Mouse (Mus musculus): ENCODE data around the gene Cdyl. TPM values are rescaled to one million over a fixed set of nuclear protein-coding genes. Genes with fewer than 3 reads are reported as not detected.

The Cdyl gene
- total RNA-seq, 4 experiments from 2014 or later = 8.0 to 9.7 (median 9.2) TPM

GRCm38 (mm10) chr13:35797811-35798522 lies 138.3 kb downstream of the Cdyl start:
- DNase-seq (ENCODE audit: low spot score) = no peak

GRCm38 (mm10) chr13:35798645-35799044 lies 139.0 kb downstream of the Cdyl start:
- DNase-seq (ENCODE audit: low spot score) = peak; percentile 21

- no peak for DNase-seq (ENCODE audit: low spot score)
These were observed 140.6 kb downstream of the Cdyl start for GRCm38 (mm10) chr13:35800270-35800669.

GRCm38 (mm10) chr13:35805727-35806126 lies 146.1 kb downstream of the Cdyl start:
- no peak for DNase-seq (ENCODE audit: low spot score)

GRCm38 (mm10) chr13:35806165-35806564 lies 146.5 kb downstream of the Cdyl start:
- DNase-seq (ENCODE audit: low spot score) = no peak

GRCm38 (mm10) chr13:35807016-35807415 lies 147.4 kb downstream of the Cdyl start:
- no peak for DNase-seq (ENCODE audit: low spot score)

GRCm38 (mm10) chr13:35807525-35807924 lies 147.9 kb downstream of the Cdyl start:
- no peak for DNase-seq (ENCODE audit: low spot score)

- no peak for DNase-seq (ENCODE audit: low spot score)
These were observed 148.3 kb downstream of the Cdyl start for GRCm38 (mm10) chr13:35807940-35808339.

- DNase-seq (ENCODE audit: low spot score) = no peak
These were observed 149.9 kb downstream of the Cdyl start for GRCm38 (mm10) chr13:35809252-35810159.

- DNase-seq (ENCODE audit: low spot score) = no peak
These were observed 150.5 kb downstream of the Cdyl start for GRCm38 (mm10) chr13:35810160-35810537.

- no peak for DNase-seq (ENCODE audit: low spot score)
These were observed 151.9 kb downstream of the Cdyl start for GRCm38 (mm10) chr13:35811361-35812190.

- no peak for DNase-seq (ENCODE audit: low spot score)
These were observed 152.5 kb downstream of the Cdyl start for GRCm38 (mm10) chr13:35812191-35812440.

- DNase-seq (ENCODE audit: low spot score) = no peak
These were observed 153.9 kb downstream of the Cdyl start for GRCm38 (mm10) chr13:35813348-35814127.

GRCm38 (mm10) chr13:35815205-35815726 lies 155.6 kb downstream of the Cdyl start:
- no peak for DNase-seq (ENCODE audit: low spot score)

GRCm38 (mm10) chr13:35815782-35816368 lies 156.2 kb downstream of the Cdyl start:
- DNase-seq (ENCODE audit: low spot score) = peak; percentile 28

GRCm38 (mm10) chr13:35817626-35818025 lies 158.0 kb downstream of the Cdyl start:
- no peak for DNase-seq (ENCODE audit: low spot score)

GRCm38 (mm10) chr13:35818060-35818459 lies 158.4 kb downstream of the Cdyl start:
- DNase-seq (ENCODE audit: low spot score) = no peak

- no peak for DNase-seq (ENCODE audit: low spot score)
These were observed 162.3 kb downstream of the Cdyl start for GRCm38 (mm10) chr13:35821821-35822454.

GRCm38 (mm10) chr13:35822795-35823194 lies 163.2 kb downstream of the Cdyl start:
- DNase-seq (ENCODE audit: low spot score) = no peak

GRCm38 (mm10) chr13:35825639-35826038 lies 166.0 kb downstream of the Cdyl start:
- DNase-seq (ENCODE audit: low spot score) = no peak
